Comparison of ENCODE assay signal across 12 mouse cellular contexts in genomic region chr19:23035786-23036185, GRCm38 (mm10).
"Had no signal": no experiment of that assay in that cellular context is flagged by ENCODE, and none has a peak within 500 bp of the region (broad histone marks: within the 10 kb centered on the region; RNA-seq: fewer than 3 reads in every experiment).

No protein-coding gene starts in this region.

- H3K9me3 ChIP-seq: limb, embryonic 10.5 days; liver, embryonic 13.5 days; midbrain, embryonic 10.5 days; neural tube, embryonic 15.5 days had no signal

- H3K27ac ChIP-seq: kidney, postnatal 0 days; left cerebral cortex, adult 2 months; limb, embryonic 10.5 days; liver, embryonic 13.5 days; midbrain, embryonic 10.5 days; neural tube, embryonic 15.5 days had no signal

- H3K27me3 ChIP-seq: liver, embryonic 13.5 days; neural tube, embryonic 15.5 days had no signal

- H3K4me1 ChIP-seq: liver, embryonic 13.5 days; midbrain, embryonic 10.5 days; neural tube, embryonic 15.5 days had no signal

- H3K4me3 ChIP-seq: left cerebral cortex, adult 2 months; limb, embryonic 10.5 days; liver, embryonic 13.5 days; midbrain, embryonic 10.5 days; myocyte; neural tube, embryonic 15.5 days had no signal

- DNase-seq: kidney, adult 8-10 months; kidney, postnatal 4 days; liver, embryonic 13.5 days; liver, postnatal 0 days; midbrain, embryonic 14.5 days; thymus, postnatal 36 days had no signal

- H3K36me3 ChIP-seq: limb, embryonic 10.5 days; liver, embryonic 13.5 days; midbrain, embryonic 10.5 days; neural tube, embryonic 15.5 days had no signal
